8 mouse cellular contexts compared by ENCODE assay signal in genomic region chr3:57574885-57575659, GRCm38 (mm10). TPM values are rescaled to one million over a fixed set of nuclear protein-coding genes. Genes with fewer than 3 reads are reported as not detected.
DNase-seq lines count a peak whose midpoint lies in the region; ATAC-seq and TF ChIP-seq lines count a peak whose summit lies in the region.

No protein-coding gene starts in this region.

- H3K9ac ChIP-seq in forebrain, embryonic 13.5 days, result peak overlapping the region; percentile 82
- peak overlapping the region; percentile 92 for H3K9ac ChIP-seq in heart, postnatal 0 days (replicated peaks; ENCODE audit: low read depth, low read length)
- H3K9ac ChIP-seq in lung, embryonic 14.5 days, result peak overlapping the region; percentile 84

- H3K4me3 ChIP-seq in C2C12 (ENCODE audit: insufficient read depth, poor library complexity, severe bottlenecking), result peak overlapping the region; percentile 76
- H3K4me3 ChIP-seq in forebrain, embryonic 13.5 days, result peak overlapping the region; percentile 75
- H3K4me3 ChIP-seq in heart, postnatal 0 days (ENCODE audit: low read depth, low read length), result peak overlapping the region; percentile 92
- peak overlapping the region; percentile 79 for H3K4me3 ChIP-seq in lung, embryonic 14.5 days (ENCODE audit: low read depth, low read length)

- peaks cover 35% of the 10 kb centered on the region for H3K36me3 ChIP-seq in C2C12 (ENCODE audit: control insufficient read depth, insufficient read depth)
- peaks cover 8% of the 10 kb centered on the region for H3K36me3 ChIP-seq in forebrain, embryonic 13.5 days (ENCODE audit: poor library complexity, severe bottlenecking)
- peaks cover 5% of the 10 kb centered on the region; the same call in 1 of the 2 replicates for H3K36me3 ChIP-seq in heart, postnatal 0 days (replicated peaks; ENCODE audit: control insufficient read depth, insufficient read depth, low read length)
- H3K36me3 ChIP-seq in lung, embryonic 14.5 days (ENCODE audit: insufficient read depth), result peaks cover 9% of the 10 kb centered on the region; the same call in 1 of the 2 replicates

- no peak for TF ChIP-seq CTCF in C2C12 (IDR thresholded peaks at IDR 0.05; ENCODE audit: control insufficient read depth, insufficient read depth, insufficient read length)
- TF ChIP-seq CTCF in heart, postnatal 0 days (IDR thresholded peaks at IDR 0.05; ENCODE audit: low read depth), result no peak
- TF ChIP-seq CTCF in lung, embryonic 14.5 days (IDR thresholded peaks at IDR 0.05; ENCODE audit: low read depth), result peak; percentile 36

- peak overlapping the region; percentile 91 for H3K4me2 ChIP-seq in forebrain, embryonic 13.5 days
- H3K4me2 ChIP-seq in heart, postnatal 0 days (ENCODE audit: low read depth, low read length), result peak overlapping the region; percentile 70
- peak overlapping the region; percentile 85 for H3K4me2 ChIP-seq in lung, embryonic 14.5 days

- peak; percentile 73 for ATAC-seq in forebrain, embryonic 13.5 days
- peak; percentile 32 for ATAC-seq in heart, postnatal 0 days (ENCODE audit: insufficient read depth, low read depth)
- ATAC-seq in lung, embryonic 14.5 days (ENCODE audit: insufficient read depth), result peak; percentile 62

- H3K27ac ChIP-seq in forebrain, embryonic 13.5 days, result peak overlapping the region; percentile 77
- peak overlapping the region; percentile 100 for H3K27ac ChIP-seq in heart, postnatal 0 days (ENCODE audit: low read depth)
- peak overlapping the region; percentile 98 for H3K27ac ChIP-seq in lung, embryonic 14.5 days (ENCODE audit: low read depth)

- H3K9me3 ChIP-seq in forebrain, embryonic 13.5 days (replicated peaks), result no peaks in the 10 kb centered on the region
- H3K9me3 ChIP-seq in heart, postnatal 0 days (replicated peaks; ENCODE audit: control insufficient read depth, low read length), result no peaks in the 10 kb centered on the region
- no peaks in the 10 kb centered on the region for H3K9me3 ChIP-seq in lung, embryonic 14.5 days (ENCODE audit: low read depth, low read length)

- peaks cover 50% of the 10 kb centered on the region for H3K79me3 ChIP-seq in C2C12 (ENCODE audit: low read depth)

- peaks cover 34% of the 10 kb centered on the region for H3K4me1 ChIP-seq in forebrain, embryonic 13.5 days
- peaks cover 27% of the 10 kb centered on the region for H3K4me1 ChIP-seq in heart, postnatal 0 days (ENCODE audit: control insufficient read depth, insufficient read depth)
- H3K4me1 ChIP-seq in lung, embryonic 14.5 days (ENCODE audit: insufficient read depth), result peaks cover 19% of the 10 kb centered on the region

- no peak for TF ChIP-seq EP300 in heart, postnatal 0 days (IDR thresholded peaks at IDR 0.05; ENCODE audit: low read depth)

- under 1% methylated on average over 56 of the region's 59 CpGs for WGBS in forebrain, embryonic 13.5 days
- under 1% methylated on average over 48 of the region's 59 CpGs for WGBS in heart, postnatal 0 days
- WGBS in lung, embryonic 14.5 days, result under 1% methylated on average over 53 of the region's 59 CpGs

- DNase-seq in adrenal gland, postnatal 10 days, result peak; percentile 69
- peak; percentile 53 for DNase-seq in heart, postnatal 0 days (ENCODE audit: low spot score)
- peak; percentile 62 to 84 for DNase-seq in kidney, postnatal 25 days
- peak; percentile 75 for DNase-seq in lung, embryonic 14.5 days
- peak; percentile 62 for DNase-seq in ovary, postnatal 36 days (ENCODE audit: low spot score)
- DNase-seq in thymus, adult 18-20 months, result no peak

- H3K27me3 ChIP-seq in C2C12 (ENCODE audit: control insufficient read depth, insufficient read depth, insufficient read length), result no peaks in the 10 kb centered on the region
- H3K27me3 ChIP-seq in forebrain, embryonic 13.5 days, result no peaks in the 10 kb centered on the region
- H3K27me3 ChIP-seq in heart, postnatal 0 days (ENCODE audit: control insufficient read depth, insufficient read depth, low read length), result no peaks in the 10 kb centered on the region
- H3K27me3 ChIP-seq in lung, embryonic 14.5 days (ENCODE audit: insufficient read depth, low read length), result no peaks in the 10 kb centered on the region

- H3ac ChIP-seq in C2C12 (ENCODE audit: control insufficient read depth, insufficient read length, low read depth), result peak overlapping the region; percentile 75

- H3K79me2 ChIP-seq in C2C12 (ENCODE audit: control insufficient read depth, insufficient read depth), result peaks cover 53% of the 10 kb centered on the region

TF ChIP-seq in C2C12, 6 proteins besides CTCF, POLR2A, EP300 and RAD21:
- TF ChIP-seq FOSL1 (IDR thresholded peaks at IDR 0.05; ENCODE audit: insufficient read depth, low read length, poor library complexity, severe bottlenecking) (no peak), MYOG (IDR thresholded peaks at IDR 0.05; ENCODE audit: control insufficient read depth, extremely low read depth, insufficient read length) (no peak), USF1 (IDR thresholded peaks at IDR 0.05; ENCODE audit: low read depth) (no peak), CEBPB (IDR thresholded peaks at IDR 0.05; ENCODE audit: low read depth) (peak; percentile 33), MYOD1 (IDR thresholded peaks at IDR 0.05; ENCODE audit: control insufficient read depth, insufficient read length, low read depth) (no peak), MAX (IDR thresholded peaks at IDR 0.05) (no peak)

RNA-seq across cellular contexts. Expression of gene Wwtr1, which starts 0.6 kb away (rescaled TPM):
- 26.7 TPM for polyA plus RNA-seq in C2C12 (2012; fragmentation: generic; extraction: Trizol)
- total RNA-seq in adrenal gland, postnatal 10 days (2021), result 10 to 100 TPM; 47.2 to 50.9 TPM
- polyA plus RNA-seq in forebrain, embryonic 13.5 days (2015; fragmentation: Nextera tagmentation; extraction: Ambion mirVana), result 11.5 and 12.2 TPM in 2 replicates
- total RNA-seq in heart, postnatal 0 days (2014; rRNA removed; ENCODE audit: low replicate concordance), result 88.9 and 90.9 TPM in 2 replicates
- 24.9 and 26.1 TPM in 2 replicates for polyA plus RNA-seq in heart, postnatal 0 days (2015; fragmentation: Nextera tagmentation; extraction: Ambion mirVana)
- 23.4 and 24.8 TPM in 2 replicates for polyA plus RNA-seq in lung, embryonic 14.5 days (2014; fragmentation: Nextera tagmentation; extraction: Ambion mirVana)

Comparison
In these comparisons a context has a peak if more than half of its experiments do, and no peak if none do; other contexts are left out.
1. DNase-seq: peak in adrenal gland, postnatal 10 days (single experiment), heart, postnatal 0 days (single experiment), kidney, postnatal 25 days (2 of 2), lung, embryonic 14.5 days (single experiment) and ovary, postnatal 36 days (single experiment); none in thymus, adult 18-20 months (0 of 2).
2. Peak in every context shown above with its lines, with median percentiles within 50 percentile points of each other: H3K4me3 ChIP-seq, ATAC-seq, H3K27ac ChIP-seq, H3K4me2 ChIP-seq and H3K9ac ChIP-seq.